Mouse (Mus musculus): ENCODE data around the gene Gapvd1.
"Not testable (repeated sequence)": the region's sequence is repeated elsewhere in the genome, so short reads cannot be mapped to it uniquely, and the experiment has no call there.

Gene Gapvd1

DNA sequence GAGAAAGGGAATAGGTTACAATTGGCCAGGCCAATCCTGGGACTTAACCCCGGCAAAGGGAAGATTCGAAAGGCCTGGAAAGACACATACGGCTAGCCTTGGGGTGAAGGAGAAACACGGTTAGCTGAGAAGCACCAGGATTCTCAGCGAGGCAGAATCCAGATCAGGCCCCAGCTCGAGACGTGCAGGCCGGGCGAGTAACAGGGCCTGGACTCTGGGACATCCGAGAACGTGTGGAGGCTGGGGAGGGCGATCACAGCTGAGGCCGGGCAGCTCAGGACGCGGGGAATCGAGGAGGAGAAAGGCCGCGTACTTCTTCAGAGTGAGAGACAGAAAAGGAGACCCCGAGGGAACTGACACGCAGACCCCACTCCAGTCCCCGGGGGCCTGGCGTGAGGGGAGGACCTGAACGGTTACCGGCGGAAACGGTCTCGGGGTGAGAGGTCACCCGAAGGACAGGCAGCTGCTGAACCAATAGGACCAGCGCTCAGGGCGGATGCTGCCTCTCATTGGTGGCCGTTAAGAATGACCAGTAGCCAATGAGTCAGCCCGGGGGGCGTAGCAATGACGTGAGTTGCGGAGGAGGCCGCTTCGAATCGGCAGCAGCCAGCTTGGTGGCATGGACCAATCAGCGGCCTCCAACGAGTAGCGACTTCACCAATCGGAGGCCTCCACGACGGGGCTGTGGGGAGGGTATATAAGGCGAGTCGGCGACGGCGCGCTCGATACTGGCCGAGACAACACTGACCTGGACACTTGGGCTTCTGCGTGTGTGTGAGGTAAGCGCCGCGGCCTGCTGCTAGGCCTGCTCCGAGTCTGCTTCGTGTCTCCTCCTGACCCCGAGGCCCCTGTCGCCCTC, 16.6 kb upstream of the Gapvd1 start, which contains the start of gene Hspa5:
Hspa5 (plus strand) TSS at position 603 of the 859 bp plus-strand sequence.
- DNase-seq (ENCODE audit: low read depth, low spot score) = peak; percentile 100

DNA sequence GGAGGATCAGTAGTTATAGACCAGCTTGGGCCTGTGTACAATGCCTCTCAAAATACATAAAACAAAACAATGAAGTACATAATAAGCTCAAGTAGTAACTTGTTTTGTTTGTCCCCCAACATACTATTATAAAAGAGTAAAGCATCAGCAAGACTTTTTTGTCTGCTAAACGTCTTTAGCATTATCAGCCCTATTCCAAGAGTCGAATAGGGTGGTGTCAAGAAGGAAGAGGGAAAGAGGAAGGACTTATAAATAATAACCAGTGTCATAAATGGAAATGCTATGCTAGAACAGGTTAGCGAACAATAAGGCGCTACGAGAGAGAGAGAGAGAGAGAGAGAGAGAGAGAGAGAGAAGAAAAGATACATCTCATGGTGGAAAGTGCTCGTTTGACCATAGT, 15.9 kb upstream of the Gapvd1 start:
- no peak for DNase-seq (ENCODE audit: low read depth, low spot score)

DNA sequence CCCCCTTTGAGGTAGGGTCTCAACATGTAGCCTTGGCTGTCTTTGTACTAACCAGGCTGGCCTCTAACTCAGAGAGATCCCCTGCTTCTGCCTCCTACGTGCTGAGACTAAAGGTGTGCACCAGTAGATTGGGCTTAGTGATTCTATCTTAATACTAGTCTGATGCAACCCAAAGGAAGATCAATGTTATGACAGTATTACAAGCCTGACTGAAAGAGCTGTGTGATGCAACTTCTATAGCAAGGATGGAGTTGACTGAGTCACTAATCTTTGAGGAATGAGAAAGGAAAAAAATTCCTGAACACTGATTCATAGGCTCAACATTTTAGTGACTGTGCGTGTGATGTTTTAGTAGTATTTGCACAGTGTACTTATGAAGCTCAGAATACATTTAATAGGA, 15.0 kb upstream of the Gapvd1 start:
- no peak for DNase-seq (ENCODE audit: low read depth, low spot score)

DNA sequence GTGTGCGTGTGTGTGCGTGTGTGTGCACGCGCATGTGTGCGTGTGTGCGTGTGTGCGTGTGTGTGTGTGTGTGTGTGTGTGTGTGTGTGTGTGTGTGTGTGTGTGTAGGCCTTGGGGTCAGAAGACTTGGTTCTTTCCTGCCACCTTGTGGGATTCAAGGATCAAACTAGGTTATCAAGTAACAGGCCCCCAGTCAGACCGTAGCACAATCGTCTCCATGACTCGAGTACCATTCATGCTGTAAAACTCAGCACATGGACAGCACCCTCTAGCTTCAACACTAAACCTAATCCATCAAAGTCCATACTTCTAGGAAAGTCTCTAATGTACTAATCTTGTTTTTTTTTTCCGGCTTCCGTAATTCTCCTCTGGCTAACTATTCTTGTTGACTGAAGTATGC, 9.8 kb upstream of the Gapvd1 start:
- DNase-seq (ENCODE audit: low read depth, low spot score) = no peak

DNA sequence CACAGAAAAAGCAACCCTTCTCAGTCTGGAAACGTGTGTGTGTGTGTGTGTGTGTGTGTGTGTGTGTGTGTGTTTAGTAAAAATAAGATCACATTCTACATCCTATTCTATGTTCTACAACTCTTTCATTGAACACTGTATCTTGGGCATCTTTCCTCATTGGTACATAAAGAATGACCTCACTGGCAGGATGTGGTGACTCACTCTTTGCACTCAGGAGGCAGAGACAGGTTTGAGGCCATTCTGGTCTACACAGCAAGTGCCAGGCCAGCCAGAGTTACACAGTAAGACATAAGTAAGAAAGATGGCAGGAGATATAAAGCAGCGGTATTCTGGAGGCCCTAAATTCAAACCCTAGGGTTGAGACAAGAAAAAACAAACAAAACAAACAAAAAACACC, 7.8 kb upstream of the Gapvd1 start:
- no peak for DNase-seq (ENCODE audit: low read depth, low spot score)

DNA sequence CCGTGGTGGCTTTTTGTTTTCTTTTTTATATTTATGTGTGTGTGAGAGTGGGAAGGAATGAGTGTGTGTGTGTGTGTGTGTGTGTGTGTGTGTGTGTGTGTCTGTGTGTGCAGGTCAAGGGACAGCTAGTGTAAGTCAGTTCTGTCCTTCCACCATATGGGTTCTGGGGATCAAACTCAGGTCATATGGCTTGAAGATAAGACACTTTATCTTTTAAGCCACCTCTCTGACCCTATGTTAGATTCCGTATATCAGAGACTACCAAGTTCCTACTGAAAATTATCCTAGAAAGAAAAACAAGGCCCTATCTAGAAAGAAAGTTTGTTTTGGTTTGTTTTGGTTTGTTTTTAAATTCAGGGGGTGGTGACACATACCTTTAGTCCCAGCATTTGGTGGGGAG, 7.1 kb upstream of the Gapvd1 start:
- no peak for DNase-seq (ENCODE audit: low read depth, low spot score)

DNA sequence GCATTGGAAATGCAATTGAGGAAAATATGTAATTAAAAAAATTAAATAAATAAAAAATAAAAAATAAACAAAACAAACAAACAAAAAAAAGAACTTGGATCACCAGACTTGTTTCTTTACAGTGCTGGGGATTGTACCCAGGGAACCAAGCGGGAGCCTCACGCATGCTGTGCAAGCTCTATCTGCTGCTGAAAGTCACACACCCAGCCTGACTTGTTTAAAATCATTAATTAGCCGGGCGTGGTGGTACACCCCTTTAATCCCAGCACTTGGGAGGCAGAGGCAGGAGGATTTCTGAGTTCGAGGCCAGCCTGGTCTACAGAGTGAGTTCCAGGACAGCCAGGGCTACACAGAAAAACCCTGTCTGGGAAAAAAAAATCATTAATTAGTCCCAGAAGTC, 6.2 kb upstream of the Gapvd1 start:
- DNase-seq (ENCODE audit: low read depth, low spot score) = not testable (repeated sequence)

DNA sequence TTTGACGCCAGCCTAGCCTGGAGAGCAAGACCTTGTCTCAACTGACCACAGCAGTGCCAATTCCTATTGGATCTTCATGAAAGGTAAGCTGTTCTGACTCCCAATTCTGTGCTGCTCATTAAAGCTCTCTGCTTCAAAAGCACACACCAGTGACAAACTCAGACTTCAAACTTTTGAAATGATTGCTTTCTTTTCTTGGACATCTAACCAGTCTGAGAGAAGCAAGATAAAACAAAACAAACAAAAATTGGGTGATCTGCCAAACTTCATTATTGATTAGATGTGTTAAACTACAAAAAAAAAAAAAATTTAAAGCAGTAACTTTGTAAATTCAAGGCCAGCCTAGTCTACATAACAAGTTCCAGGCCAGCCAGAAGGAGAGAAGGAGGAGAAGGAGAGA, 2.3 kb upstream of the Gapvd1 start:
- DNase-seq (ENCODE audit: low read depth, low spot score) = no peak

DNA sequence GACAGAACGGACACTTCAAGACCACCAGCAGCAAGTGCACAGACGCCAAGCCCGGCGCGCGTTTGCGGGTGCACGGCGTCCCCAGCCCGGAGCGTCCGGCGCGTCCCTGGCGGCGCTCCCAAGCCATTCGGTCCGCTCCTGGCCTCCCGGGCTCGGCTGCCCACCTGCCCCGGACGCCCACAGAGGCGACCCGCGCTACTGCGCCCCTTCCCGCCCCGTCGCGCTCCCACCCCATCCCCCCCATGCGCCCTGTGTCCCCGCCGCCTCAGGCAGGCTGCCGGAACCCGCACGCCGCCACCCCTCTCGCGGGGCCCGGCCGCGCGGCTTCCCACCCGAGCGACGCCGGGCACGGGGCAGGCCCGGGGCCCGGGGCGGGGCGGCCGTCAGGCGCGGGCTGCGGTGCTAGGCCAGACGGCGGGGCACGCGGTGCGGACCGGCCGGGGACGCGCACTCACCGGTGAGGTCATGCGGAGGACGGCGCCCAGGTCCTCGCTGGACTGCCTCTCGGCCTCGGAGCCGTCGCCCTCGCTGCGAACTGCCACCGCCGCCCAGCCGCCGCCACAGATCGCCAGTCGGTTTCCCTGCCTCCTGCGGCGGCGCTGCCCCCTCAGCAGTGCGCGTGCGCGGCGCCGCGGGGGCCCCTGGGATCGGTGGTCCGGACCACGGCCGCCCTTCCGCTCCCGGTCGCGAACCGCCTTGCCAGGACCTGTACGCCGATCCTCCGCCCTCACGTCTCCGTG, 1.1 kb downstream of the Gapvd1 start:
- DNase-seq (ENCODE audit: low read depth, low spot score) = peak; percentile 93

DNA sequence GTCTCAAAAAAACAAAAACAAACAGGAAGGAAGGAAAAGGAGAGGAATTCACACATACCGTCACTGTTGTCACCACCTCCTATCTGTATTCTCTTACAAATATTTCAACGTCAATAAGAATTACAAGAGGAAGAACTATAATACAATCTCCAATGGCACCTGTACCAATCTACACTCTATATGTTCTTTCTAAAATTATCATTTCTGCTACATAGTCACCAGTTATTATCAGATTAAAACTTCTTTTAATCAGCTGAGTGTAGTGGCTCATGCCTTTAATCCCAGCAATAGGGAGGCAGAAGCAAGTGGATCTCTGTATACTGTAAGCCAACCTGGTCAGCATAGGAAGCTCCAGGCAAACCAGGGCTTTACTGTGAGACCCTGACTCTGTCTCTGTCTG, 4.8 kb downstream of the Gapvd1 start:
- no peak for DNase-seq (ENCODE audit: low read depth, low spot score)

DNA sequence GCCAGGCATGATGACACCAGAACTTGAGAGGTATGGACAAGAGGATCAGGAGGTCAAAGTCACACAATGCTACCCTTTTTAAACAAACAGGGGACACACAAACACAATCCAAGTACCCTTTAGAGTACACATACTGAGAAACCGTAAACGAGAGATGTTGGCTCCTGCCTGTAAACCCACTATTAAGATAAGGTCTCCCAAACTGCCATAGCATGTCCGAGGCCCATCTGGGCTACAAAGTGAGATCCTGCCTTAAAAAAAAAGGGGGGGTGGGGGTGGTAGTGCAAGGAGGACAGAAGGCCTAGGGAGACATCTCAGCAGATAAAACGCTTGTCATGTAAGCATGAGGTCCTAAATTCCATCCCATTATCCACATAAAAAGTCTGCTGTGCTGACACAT, 6.6 kb downstream of the Gapvd1 start:
- DNase-seq (ENCODE audit: low read depth, low spot score) = no peak

DNA sequence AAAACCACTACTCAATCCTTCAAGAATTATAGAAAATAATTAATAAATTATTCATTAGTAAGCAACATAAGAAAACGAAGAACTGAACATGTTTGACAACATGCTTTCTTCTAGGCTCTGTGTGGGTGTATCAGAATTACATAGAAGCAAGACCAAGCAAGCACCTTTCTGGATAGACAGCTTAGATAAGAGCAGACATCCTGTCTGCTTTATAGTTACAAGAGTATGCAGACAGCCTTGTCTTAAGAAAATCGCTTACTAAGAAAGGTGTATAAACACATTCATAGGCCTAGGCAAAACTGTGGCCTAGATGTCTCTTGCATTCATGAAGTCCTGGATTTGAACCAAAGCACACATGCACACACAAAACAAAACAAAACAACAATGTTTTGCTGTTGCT, 9.4 kb downstream of the Gapvd1 start:
- no peak for DNase-seq (ENCODE audit: low read depth, low spot score)

DNA sequence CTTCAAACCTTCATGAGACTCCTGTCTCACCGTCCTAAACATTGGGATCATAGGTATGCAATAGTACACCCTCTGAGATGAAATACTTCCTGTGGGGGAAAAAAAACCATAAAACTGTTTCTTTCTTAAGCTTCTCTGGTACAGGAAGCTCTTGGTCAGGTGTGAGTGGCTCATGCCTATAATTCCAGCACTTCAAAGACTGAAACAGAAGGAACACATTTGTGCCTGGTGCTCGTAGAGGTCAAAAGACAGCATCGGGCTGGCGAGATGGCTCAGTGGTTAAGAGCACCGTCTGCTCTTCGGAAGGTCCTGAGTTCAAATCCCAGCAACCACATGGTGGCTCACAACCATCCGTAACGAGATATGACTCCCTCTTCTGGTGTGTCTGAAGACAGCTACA, 10.6 kb downstream of the Gapvd1 start:
- DNase-seq (ENCODE audit: low read depth, low spot score) = no peak

DNA sequence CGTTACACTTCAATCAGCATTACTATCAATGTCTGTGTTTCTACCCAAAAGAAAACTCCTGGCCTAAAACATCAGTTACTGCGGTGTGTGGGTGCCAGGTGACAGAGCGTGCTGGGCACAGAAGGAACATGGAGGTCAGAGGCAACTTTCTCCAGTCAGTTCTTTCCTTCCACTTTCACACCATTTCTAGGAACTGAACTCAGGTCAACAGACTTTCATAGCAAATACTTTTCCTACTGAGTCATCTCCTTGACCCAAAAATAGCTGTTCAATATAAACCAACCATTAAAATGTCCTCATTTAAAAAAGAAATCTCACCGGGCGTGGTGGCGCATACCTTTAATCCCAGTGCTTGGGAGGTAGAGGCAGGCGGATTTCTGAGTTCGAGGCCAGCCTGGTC, 12.4 kb downstream of the Gapvd1 start:
- no peak for DNase-seq (ENCODE audit: low read depth, low spot score)

DNA sequence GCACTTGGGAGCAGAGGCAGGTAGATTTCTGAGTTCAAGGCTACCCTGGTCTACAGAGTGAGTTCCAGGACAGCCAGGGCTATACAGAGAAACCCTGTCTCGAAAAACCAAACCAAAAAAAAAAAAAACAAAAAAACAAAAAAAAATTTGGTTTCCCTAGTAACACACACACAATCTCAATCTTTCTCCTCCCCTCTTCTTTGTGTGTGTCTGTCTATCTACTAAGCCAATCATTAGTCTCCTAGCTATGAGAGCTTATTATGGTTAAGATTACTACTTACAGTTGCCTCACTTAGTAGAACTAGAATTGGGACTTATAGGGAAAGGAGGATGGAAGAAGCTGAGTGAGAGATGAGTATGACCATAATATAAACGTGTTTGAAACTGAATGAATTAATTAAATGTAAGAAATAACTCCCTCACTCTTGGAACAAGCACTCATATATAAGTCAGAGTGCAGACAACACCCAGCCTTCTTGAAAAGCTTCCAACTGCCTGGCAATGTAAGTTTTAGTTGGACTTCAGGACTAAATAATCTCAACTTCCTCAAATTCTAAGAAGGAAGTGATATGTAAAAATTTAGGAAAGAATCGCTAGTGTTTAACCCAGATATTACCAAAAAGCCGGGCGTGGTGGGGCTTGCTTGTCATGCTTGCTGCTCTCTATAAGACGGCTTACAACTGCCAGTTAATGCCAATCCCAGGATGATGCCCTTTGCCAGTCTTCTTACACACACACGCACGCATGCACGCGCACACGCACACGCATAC, 13.5 kb downstream of the Gapvd1 start:
- no peak for DNase-seq (ENCODE audit: low read depth, low spot score)

DNA sequence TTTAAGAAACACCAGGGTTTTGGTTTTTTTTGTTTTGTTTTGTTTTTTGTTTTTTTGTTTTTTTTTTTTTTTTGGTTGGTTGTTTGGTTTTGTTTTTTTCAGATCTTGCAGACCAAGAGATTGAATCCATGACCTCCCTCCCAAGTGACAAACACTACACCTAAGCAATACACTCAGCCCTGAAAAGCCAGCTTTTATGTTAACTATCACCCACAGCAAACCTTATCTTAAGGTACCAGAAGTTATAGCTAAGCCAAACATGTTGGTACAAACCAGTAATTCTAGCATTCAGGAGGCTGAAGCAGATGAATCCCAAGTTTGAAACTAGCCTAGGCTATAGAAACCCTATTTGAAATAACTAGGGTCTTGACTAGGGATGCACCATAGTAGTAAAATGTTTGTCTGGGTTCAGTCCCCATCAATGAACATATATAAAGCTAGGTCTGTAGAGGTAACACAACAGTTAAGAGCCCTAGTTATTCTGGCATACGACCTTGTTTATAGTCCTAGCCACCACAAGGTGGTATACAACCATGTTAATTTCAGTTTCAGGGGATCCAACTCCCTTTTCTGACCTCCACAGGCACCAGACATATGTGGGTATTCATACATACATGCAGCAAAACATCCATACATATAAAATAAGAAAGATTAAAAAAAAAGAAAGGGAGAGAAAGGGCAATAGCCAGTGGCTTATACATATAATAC, 15.2 kb downstream of the Gapvd1 start:
- no peak for DNase-seq (ENCODE audit: low read depth, low spot score)

DNA sequence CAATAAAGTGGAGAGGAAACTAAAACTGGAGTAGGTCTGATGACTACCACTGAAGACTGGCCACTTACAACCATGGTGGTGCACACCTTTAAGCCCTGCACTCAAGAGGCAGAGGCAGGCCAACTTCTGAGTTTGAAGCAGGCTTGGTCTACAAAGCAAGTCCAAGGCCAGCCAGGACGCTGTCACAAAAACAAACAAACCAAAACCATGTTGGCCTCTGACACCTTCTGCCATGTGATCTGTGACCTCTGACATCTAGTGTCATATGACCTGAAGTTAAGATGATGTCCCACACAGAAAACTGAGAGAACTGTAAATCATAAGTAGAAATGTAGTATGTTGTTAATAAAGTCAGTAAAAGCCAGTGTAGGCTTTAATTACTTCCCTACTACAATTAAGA, 17.1 kb downstream of the Gapvd1 start:
- DNase-seq (ENCODE audit: low read depth, low spot score) = no peak

DNA sequence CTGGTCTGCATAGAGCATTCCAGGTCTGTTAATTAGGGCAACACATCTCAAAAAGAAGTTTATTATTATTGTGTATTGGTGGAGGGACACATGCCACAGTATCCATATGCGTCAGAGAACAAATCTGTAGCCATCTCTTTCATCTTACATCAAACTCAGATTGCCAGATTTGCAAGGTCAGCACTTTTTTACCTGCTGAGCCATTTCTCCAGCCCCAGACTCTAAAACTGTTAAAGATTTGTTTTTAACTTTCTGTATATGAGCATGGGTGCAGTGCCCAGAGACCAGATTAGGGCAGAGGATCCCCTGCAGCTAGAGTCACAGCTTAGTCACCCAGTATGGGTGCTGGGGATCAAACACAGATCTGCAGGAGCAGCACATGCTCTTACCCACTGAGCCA, 18.4 kb downstream of the Gapvd1 start:
- DNase-seq (ENCODE audit: low read depth, low spot score) = no peak

DNA sequence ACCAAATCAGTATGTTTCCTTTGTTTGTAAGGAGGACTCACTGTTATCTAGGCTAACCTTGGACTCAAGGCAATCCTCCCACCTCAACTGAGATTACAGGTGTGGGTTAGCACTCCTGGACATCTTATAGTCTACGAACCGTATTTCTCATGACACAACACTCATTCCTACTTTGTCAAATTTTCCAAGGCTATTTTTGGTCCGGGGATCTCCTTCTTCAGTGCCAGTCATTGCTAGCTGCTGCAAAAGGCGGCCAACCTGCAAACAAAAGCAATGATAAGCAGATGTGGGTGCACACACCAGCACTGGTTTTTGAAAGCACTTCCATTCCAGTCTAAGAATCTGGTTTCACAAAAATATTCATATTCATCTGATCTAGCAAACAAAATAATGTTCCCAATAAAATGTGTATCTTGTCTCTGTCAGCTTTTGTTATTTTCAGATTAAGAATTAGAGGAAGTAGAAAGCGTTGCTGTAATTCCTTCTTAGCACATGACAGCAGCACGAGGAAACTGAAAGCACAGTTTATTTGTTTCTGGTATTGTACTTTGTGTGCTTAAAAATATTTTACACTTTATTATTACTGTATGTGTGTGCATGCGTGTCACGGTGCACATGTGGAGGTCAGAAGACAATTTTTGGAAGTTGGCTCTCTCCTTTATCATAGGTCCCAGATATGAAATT, 27.8 kb downstream of the Gapvd1 start:
- DNase-seq (ENCODE audit: low read depth, low spot score) = no peak

DNA sequence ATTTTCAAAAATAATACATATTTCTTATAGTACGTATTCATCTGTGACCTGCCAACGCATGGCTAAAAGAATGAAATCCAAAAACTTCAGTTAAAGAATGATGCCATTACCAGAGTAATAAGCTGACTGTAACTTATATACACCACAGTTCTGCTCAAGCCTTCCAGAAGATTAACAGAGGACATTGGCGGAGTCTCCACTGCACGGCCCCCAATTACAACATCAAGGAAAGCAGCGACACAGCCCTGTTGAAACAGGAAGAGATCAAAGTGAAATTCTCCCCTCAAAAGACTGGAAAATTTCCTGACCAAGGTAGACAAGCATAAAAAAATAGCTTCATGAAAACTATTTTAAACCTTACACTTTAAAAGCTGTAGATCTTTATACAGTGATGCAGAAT, 29.8 kb downstream of the Gapvd1 start:
- no peak for DNase-seq (ENCODE audit: low read depth, low spot score)

DNA sequence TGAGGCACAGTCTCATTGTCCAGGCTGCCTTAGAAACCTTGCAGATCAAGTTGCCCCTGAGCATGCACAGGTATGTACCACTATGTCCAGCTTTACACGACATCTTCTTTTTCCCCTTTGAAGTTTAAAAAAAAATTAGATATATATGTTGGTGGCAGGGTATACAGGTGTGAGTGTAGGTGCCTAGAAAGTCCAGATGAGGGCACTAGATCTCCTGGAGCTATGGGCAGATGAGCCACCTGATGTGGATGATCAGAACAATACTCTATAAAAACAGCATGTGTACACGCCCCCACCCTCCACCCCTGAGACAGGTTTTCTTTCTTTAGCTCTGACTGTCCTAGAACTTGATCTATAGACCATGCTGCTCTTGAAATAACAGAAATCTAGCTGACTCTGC, 36.8 kb downstream of the Gapvd1 start:
- DNase-seq (ENCODE audit: low read depth, low spot score) = peak; percentile 24
